Mouse (Mus musculus) cerebellum, adult 11 months (tissue): ENCODE results near the gene Nid2.

Experiments used
- DNase-seq: peaks from one replicate; pipeline ENCODE4 v3.0.0; 2022

Gene Nid2

GRCm38 (mm10) chr14:19788443-19788842 is 37.4 kb downstream of the Nid2 start:
- no peak for DNase-seq

GRCm38 (mm10) chr14:19794881-19795280 is 43.8 kb downstream of the Nid2 start:
- no peak for DNase-seq

- DNase-seq, result no peak
Measured at GRCm38 (mm10) chr14:19796541-19797304, 45.7 kb downstream of the Nid2 start.

GRCm38 (mm10) chr14:19800485-19800884 is 49.4 kb downstream of the Nid2 start:
- DNase-seq, result no peak

- no peak for DNase-seq
Measured at GRCm38 (mm10) chr14:19801474-19802215, 50.6 kb downstream of the Nid2 start.

GRCm38 (mm10) chr14:19803222-19803621 is 52.2 kb downstream of the Nid2 start:
- DNase-seq, result no peak

- no peak for DNase-seq
Measured at GRCm38 (mm10) chr14:19803623-19804022, 52.6 kb downstream of the Nid2 start.

- no peak for DNase-seq
Measured at GRCm38 (mm10) chr14:19807339-19807738, 56.3 kb downstream of the Nid2 start.

- no peak for DNase-seq
Measured at GRCm38 (mm10) chr14:19807858-19808257, 56.8 kb downstream of the Nid2 start.

- DNase-seq, result no peak
Measured at GRCm38 (mm10) chr14:19809934-19810333, 58.9 kb downstream of the Nid2 start.

GRCm38 (mm10) chr14:19813061-19813460 is 62.0 kb downstream of the Nid2 start:
- no peak for DNase-seq

- peak; percentile 37 for DNase-seq
Measured at GRCm38 (mm10) chr14:19817949-19818348, 66.9 kb downstream of the Nid2 start.

- no peak for DNase-seq
Measured at GRCm38 (mm10) chr14:19821686-19822085, 70.6 kb downstream of the Nid2 start.

GRCm38 (mm10) chr14:19823321-19824142 is 72.5 kb downstream of the Nid2 start, which contains the start of gene Rtraf:
Gene Rtraf, minus strand, starts transcription at chr14:19823824.
- peak; percentile 91 for DNase-seq

- no peak for DNase-seq
Measured at GRCm38 (mm10) chr14:19825481-19825880, 74.4 kb downstream of the Nid2 start.

- DNase-seq, result no peak
Measured at GRCm38 (mm10) chr14:19836289-19836688, 85.2 kb downstream of the Nid2 start.

- DNase-seq, result peak; percentile 58
Measured at GRCm38 (mm10) chr14:19839600-19840332, 88.7 kb downstream of the Nid2 start.

GRCm38 (mm10) chr14:19853471-19853870 is 102.4 kb downstream of the Nid2 start:
- DNase-seq, result no peak

GRCm38 (mm10) chr14:19858279-19858678 is 107.2 kb downstream of the Nid2 start:
- DNase-seq, result no peak

- DNase-seq, result peak; percentile 42
Measured at GRCm38 (mm10) chr14:19858808-19859776, 108.0 kb downstream of the Nid2 start.

GRCm38 (mm10) chr14:19860281-19860680 is 109.2 kb downstream of the Nid2 start:
- no peak for DNase-seq
